Mouse (Mus musculus) C2C12 (cell line): Measurements from ENCODE around the gene Klf6.

ENCODE experiments used
- CEBPB ChIP-seq: IDR thresholded peaks from one replicate; pipeline ENCODE4 v1.6.1; 2011; ENCODE audit warnings: low read depth, mild to moderate bottlenecking, control low read depth, moderate library complexity
- CTCF ChIP-seq: IDR thresholded peaks from one replicate; pipeline ENCODE4 v1.5.1; 2011; ENCODE audit not compliant: control insufficient read depth, insufficient read depth, insufficient read length
- FOSL1 ChIP-seq: IDR thresholded peaks from one replicate; pipeline ENCODE4 v1.8.0; 2011; ENCODE audit warnings: mild to moderate bottlenecking, low read length; ENCODE audit not compliant: poor library complexity, insufficient read depth, severe bottlenecking
- MAX ChIP-seq: IDR thresholded peaks from one replicate; pipeline ENCODE4 v1.6.1; 2011; ENCODE audit warnings: mild to moderate bottlenecking, control low read depth
- MYOD1 ChIP-seq: IDR thresholded peaks from one replicate; pipeline ENCODE4 v1.6.1; 2011; ENCODE audit warnings: low read depth; ENCODE audit not compliant: control insufficient read depth, insufficient read length
- MYOG ChIP-seq: IDR thresholded peaks from one replicate; pipeline ENCODE4 v1.6.1; 2011; ENCODE audit not compliant: control insufficient read depth, insufficient read length; ENCODE audit errors: extremely low read depth
- USF1 ChIP-seq: IDR thresholded peaks from one replicate; pipeline ENCODE4 v1.6.1; 2011; ENCODE audit warnings: low read depth, mild to moderate bottlenecking, control low read depth, moderate library complexity

- no peak for TF ChIP-seq CTCF
- no peak for TF ChIP-seq MYOG
- TF ChIP-seq USF1, result no peak
- TF ChIP-seq MAX, result no peak
- no peak for TF ChIP-seq MYOD1
- TF ChIP-seq CEBPB, result no peak
- TF ChIP-seq FOSL1, result no peak
Observed at GRCm38 (mm10) chr13:5846860-5847259, 14.4 kb upstream of the Klf6 start.
